Comparison of ENCODE assay signal across 16 mouse cellular contexts in genomic region chr19:38644871-38645595, GRCm38 (mm10).
DNase-seq lines count a peak whose midpoint lies in the region; ATAC-seq and TF ChIP-seq lines count a peak whose summit lies in the region.
"Had no signal": no experiment of that assay in that cellular context is flagged by ENCODE, and none has a peak within 500 bp of the region (broad histone marks: within the 10 kb centered on the region; RNA-seq: fewer than 3 reads in every experiment).

No protein-coding gene starts in this region.

- H3K4me1 ChIP-seq in kidney, adult 2 months (ENCODE audit: control insufficient read depth, insufficient read depth, low read length), result peaks cover 1% of the 10 kb centered on the region; the same call in 1 of the 2 replicates
- peaks cover 3% of the 10 kb centered on the region; the same call in 1 of the 2 replicates for H3K4me1 ChIP-seq in embryonic facial prominence, embryonic 14.5 days (ENCODE audit: control insufficient read depth, insufficient read depth, low read length)
- H3K4me1 ChIP-seq in stomach, embryonic 15.5 days, result no peaks in the 10 kb centered on the region
- H3K4me1 ChIP-seq: hindbrain, embryonic 15.5 days; limb, embryonic 10.5 days; liver, embryonic 15.5 days had no signal

- peak; percentile 43 for DNase-seq in kidney, adult 2 months
- DNase-seq in kidney, postnatal 25 days, result no peak
- peak; percentile 89 for DNase-seq in R1 (ENCODE audit: low read depth, low spot score)
- DNase-seq in embryonic facial prominence, embryonic 14.5 days (ENCODE audit: low spot score), result peak; percentile 72
- no peak for DNase-seq in adrenal gland, adult 18-20 months (ENCODE audit: low spot score in 2 of 2)
- DNase-seq in adrenal gland, adult 8-10 months, result no peak
- DNase-seq: cerebellum, adult 8-10 months; forebrain, postnatal 0 days; midbrain, embryonic 14.5 days; thymus, postnatal 36 days had no signal

- TF ChIP-seq POLR2A in kidney, adult 2 months (IDR thresholded peaks at IDR 0.05; ENCODE audit: low read depth, low read length), result no peak

- no peaks in the 10 kb centered on the region for H3K36me3 ChIP-seq in kidney, adult 2 months (ENCODE audit: control insufficient read depth, insufficient read depth, low read length)
- no peaks in the 10 kb centered on the region for H3K36me3 ChIP-seq in embryonic facial prominence, embryonic 14.5 days (ENCODE audit: control insufficient read depth, insufficient read depth, low read length)
- no peaks in the 10 kb centered on the region for H3K36me3 ChIP-seq in stomach, embryonic 15.5 days
- H3K36me3 ChIP-seq: embryonic facial prominence, embryonic 15.5 days; hindbrain, embryonic 15.5 days; limb, embryonic 10.5 days; liver, embryonic 15.5 days; neural tube, embryonic 13.5 days had no signal

- no peak for TF ChIP-seq CTCF in kidney, adult 2 months (conservative IDR thresholded peaks at IDR 0.05; ENCODE audit: insufficient read depth, insufficient read length, low read depth, low read length)

- no peaks in the 10 kb centered on the region for H3K9me3 ChIP-seq in embryonic facial prominence, embryonic 14.5 days (ENCODE audit: control insufficient read depth, low read length)
- no peaks in the 10 kb centered on the region for H3K9me3 ChIP-seq in stomach, embryonic 15.5 days
- H3K9me3 ChIP-seq: embryonic facial prominence, embryonic 15.5 days; hindbrain, embryonic 15.5 days; limb, embryonic 10.5 days; liver, embryonic 15.5 days; neural tube, embryonic 13.5 days had no signal

- peak overlapping the region; percentile 75 for H3K27ac ChIP-seq in kidney, adult 2 months (ENCODE audit: insufficient read depth, low read depth, low read length)
- H3K27ac ChIP-seq in embryonic facial prominence, embryonic 14.5 days (replicated peaks; ENCODE audit: low read depth, low read length), result no peak overlapping the region
- H3K27ac ChIP-seq in stomach, embryonic 15.5 days, result peak overlapping the region; percentile 35; the same call in 1 of the 2 replicates
- H3K27ac ChIP-seq: embryonic facial prominence, embryonic 15.5 days; hindbrain, embryonic 15.5 days; limb, embryonic 10.5 days; liver, embryonic 15.5 days; neural tube, embryonic 13.5 days had no signal

- 46% methylated on average over 6 of the region's 6 CpGs for WGBS in kidney, adult 2 months
- 46% methylated on average over 6 of the region's 6 CpGs for WGBS in embryonic facial prominence, embryonic 14.5 days
- 24% methylated on average over 6 of the region's 6 CpGs for WGBS in stomach, embryonic 15.5 days

- H3K27me3 ChIP-seq in kidney, adult 2 months (replicated peaks; ENCODE audit: control insufficient read depth, insufficient read depth, low read length), result no peaks in the 10 kb centered on the region
- no peaks in the 10 kb centered on the region for H3K27me3 ChIP-seq in embryonic facial prominence, embryonic 14.5 days (replicated peaks; ENCODE audit: control insufficient read depth, insufficient read depth, low read length)
- H3K27me3 ChIP-seq in stomach, embryonic 15.5 days (replicated peaks), result no peaks in the 10 kb centered on the region
- H3K27me3 ChIP-seq: embryonic facial prominence, embryonic 15.5 days; hindbrain, embryonic 15.5 days; liver, embryonic 15.5 days; neural tube, embryonic 13.5 days had no signal

- H3K4me3 ChIP-seq in kidney, adult 2 months (ENCODE audit: insufficient read depth, low read depth, low read length), result no peak overlapping the region
- H3K4me3 ChIP-seq in embryonic facial prominence, embryonic 14.5 days (ENCODE audit: low read depth, low read length), result no peak overlapping the region
- no peak overlapping the region for H3K4me3 ChIP-seq in stomach, embryonic 15.5 days (replicated peaks)
- H3K4me3 ChIP-seq: embryonic facial prominence, embryonic 15.5 days; hindbrain, embryonic 15.5 days; limb, embryonic 10.5 days; liver, embryonic 15.5 days; neural tube, embryonic 13.5 days had no signal

- H3K9ac ChIP-seq in embryonic facial prominence, embryonic 14.5 days (ENCODE audit: low read depth, low read length), result no peak overlapping the region
- H3K9ac ChIP-seq in stomach, embryonic 15.5 days, result no peak overlapping the region
- H3K9ac ChIP-seq: embryonic facial prominence, embryonic 15.5 days; forebrain, postnatal 0 days; hindbrain, embryonic 15.5 days; liver, embryonic 15.5 days; neural tube, embryonic 13.5 days had no signal

- H3K4me2 ChIP-seq in embryonic facial prominence, embryonic 14.5 days (ENCODE audit: low read depth, low read length), result no peak overlapping the region
- H3K4me2 ChIP-seq in stomach, embryonic 15.5 days, result no peak overlapping the region
- H3K4me2 ChIP-seq: embryonic facial prominence, embryonic 15.5 days; hindbrain, embryonic 15.5 days; liver, embryonic 15.5 days; neural tube, embryonic 13.5 days had no signal

- ATAC-seq in embryonic facial prominence, embryonic 14.5 days (ENCODE audit: low read depth), result peak; percentile 65; the same call in 1 of the 2 replicates
- ATAC-seq in stomach, embryonic 15.5 days (ENCODE audit: insufficient read depth, low FRiP score, low read depth), result peak; percentile 72; the same call in 1 of the 2 replicates
- ATAC-seq: forebrain, postnatal 0 days had no signal

Comparison
In these comparisons a context has a peak if more than half of its experiments do, and no peak if none do; other contexts are left out.
1. DNase-seq: peak in kidney, adult 2 months (single experiment), R1 (single experiment) and embryonic facial prominence, embryonic 14.5 days (single experiment); none in kidney, postnatal 25 days (0 of 2), adrenal gland, adult 18-20 months (0 of 2) and adrenal gland, adult 8-10 months (single experiment).